Mouse (Mus musculus) hindbrain, embryonic 16.5 days (tissue): ENCODE data around the gene Lin54. TPM values are rescaled to one million over a fixed set of nuclear protein-coding genes. Genes with fewer than 3 reads are reported as not detected.

Experiments
- ATAC-seq: fragments of 200-750 bp; cut with Nextera tagmentation; 2 replicates; pipeline ENCODE4 v1.8.0; 2017; ENCODE audit warnings: moderate TSS enrichment, moderate library complexity
- H3K27ac ChIP-seq: fragments of 300-500 bp; sonication (generic); 2 replicates; pipeline ENCODE4 v1.5.1; 2014; ENCODE audit warnings: low read depth, mild to moderate bottlenecking, control low read depth, low read length, moderate library complexity
- H3K27me3 ChIP-seq: fragments of 300-500 bp; sonication (generic); replicated peaks from 2 replicates; pipeline ENCODE4 v1.6.1; 2014; ENCODE audit warnings: low read length; ENCODE audit not compliant: control insufficient read depth, insufficient read depth
- H3K36me3 ChIP-seq: fragments of 300-500 bp; sonication (generic); 2 replicates; pipeline ENCODE4 v1.6.1; 2014; ENCODE audit warnings: mild to moderate bottlenecking, low read length, moderate library complexity, mixed read lengths; ENCODE audit not compliant: control insufficient read depth, insufficient read depth
- H3K4me1 ChIP-seq: fragments of 300-500 bp; sonication (generic); 2 replicates; pipeline ENCODE4 v1.6.1; 2014; ENCODE audit warnings: low read depth, low read length; ENCODE audit not compliant: control insufficient read depth, insufficient read depth
- H3K4me2 ChIP-seq: fragments of 300-500 bp; sonication (generic); 2 replicates; pipeline ENCODE4 v1.6.1; 2014; ENCODE audit warnings: mild to moderate bottlenecking, low read length, control low read depth, moderate library complexity
- H3K4me3 ChIP-seq: fragments of 300-500 bp; sonication (generic); 2 replicates; pipeline ENCODE4 v1.5.1; 2014; ENCODE audit warnings: mild to moderate bottlenecking, low read length, control low read depth, moderate library complexity
- H3K9ac ChIP-seq: fragments of 300-500 bp; sonication (generic); 2 replicates; pipeline ENCODE4 v1.6.1; 2014; ENCODE audit warnings: low read depth, mild to moderate bottlenecking, control low read depth, low read length, moderate library complexity
- H3K9me3 ChIP-seq: fragments of 300-500 bp; sonication (generic); 2 replicates; pipeline ENCODE4 v1.6.1; 2014; ENCODE audit warnings: mild to moderate bottlenecking, low read length, moderate library complexity; ENCODE audit not compliant: control insufficient read depth
- WGBS: fragments of 180-500 bp; shearing (Covaris S2); extraction: QIAGEN DNeasy Blood & Tissue Kit; methylation state at CpG from one replicate; pipeline ENCODE4 v1.1.7; 2014; 5-methylcytosine and 5-hydroxymethylcytosine counted together
- polyA plus RNA-seq: library from polyadenylated mRNA; unstranded; fragments of >200 nt; fragmentation: Nextera tagmentation; extraction: Ambion mirVana; gene quantifications from 2 replicates; pipeline ENCODE4 v1.2.1, GENCODE M21; 2015

Lin54 gene
- polyA plus RNA-seq, 1 experiment from 2014 or later: 7.7 TPM

- Histone ChIP-seq H3K4me1 (peaks cover 16% of the 10 kb centered on the region), H3K4me3 (peak overlapping the region; percentile 63), H3K36me3 (no peaks in the 10 kb centered on the region), H3K27me3 (no peaks in the 10 kb centered on the region), H3K9ac (peak overlapping the region; percentile 57), H3K4me2 (peak overlapping the region; percentile 79), H3K9me3 (no peaks in the 10 kb centered on the region), H3K27ac (no peak overlapping the region)
- no peak for ATAC-seq
- WGBS: 24% methylated on average over 2 of the region's 2 CpGs
Observed at GRCm38 (mm10) chr5:100499243-100499642, 1.2 kb downstream of the Lin54 start.

GRCm38 (mm10) chr5:100498436-100499180 is 1.8 kb downstream of the Lin54 start:
- H3K9ac ChIP-seq: peak overlapping the region; percentile 80
- H3K4me1 ChIP-seq: peaks cover 16% of the 10 kb centered on the region
- no peaks in the 10 kb centered on the region for H3K36me3 ChIP-seq
- H3K9me3 ChIP-seq: no peaks in the 10 kb centered on the region
- ATAC-seq: peak; percentile 70
- H3K27ac ChIP-seq: peak overlapping the region; percentile 70
- WGBS: under 1% methylated on average over 45 of the region's 46 CpGs
- peak overlapping the region; percentile 94 for H3K4me3 ChIP-seq
- no peaks in the 10 kb centered on the region for H3K27me3 ChIP-seq
- peak overlapping the region; percentile 79 for H3K4me2 ChIP-seq

GRCm38 (mm10) chr5:100491704-100492103 is 8.7 kb downstream of the Lin54 start:
- Histone ChIP-seq H3K4me2 (no peak overlapping the region), H3K27ac (no peak overlapping the region), H3K9ac (no peak overlapping the region), H3K36me3 (no peaks in the 10 kb centered on the region), H3K27me3 (no peaks in the 10 kb centered on the region), H3K9me3 (no peaks in the 10 kb centered on the region), H3K4me3 (no peak overlapping the region), H3K4me1 (no peaks in the 10 kb centered on the region)
- 56% methylated on average over 4 of the region's 4 CpGs for WGBS
- ATAC-seq: no peak

GRCm38 (mm10) chr5:100489340-100489739 is 11.1 kb downstream of the Lin54 start:
- Histone ChIP-seq H3K27me3 (no peaks in the 10 kb centered on the region), H3K36me3 (0 out of 2 replicates have a peak, but pooled peaks cover 3% of the 10 kb centered on the region), H3K9ac (no peak overlapping the region), H3K9me3 (no peaks in the 10 kb centered on the region), H3K4me3 (no peak overlapping the region), H3K4me1 (no peaks in the 10 kb centered on the region), H3K27ac (no peak overlapping the region), H3K4me2 (no peak overlapping the region)
- WGBS: 87% methylated on average over 2 of the region's 2 CpGs
- no peak for ATAC-seq

- Histone ChIP-seq H3K4me1 (no peaks in the 10 kb centered on the region), H3K4me3 (no peak overlapping the region), H3K9me3 (no peaks in the 10 kb centered on the region), H3K9ac (no peak overlapping the region), H3K4me2 (no peak overlapping the region), H3K27me3 (no peaks in the 10 kb centered on the region), H3K27ac (no peak overlapping the region), H3K36me3 (0 out of 2 replicates have a peak, but pooled peaks cover 3% of the 10 kb centered on the region)
- ATAC-seq: no peak
- 92% methylated on average over 3 of the region's 3 CpGs for WGBS
Observed at GRCm38 (mm10) chr5:100488231-100488630, 12.2 kb downstream of the Lin54 start.

- WGBS: 89% methylated on average over 2 of the region's 2 CpGs
- Histone ChIP-seq H3K4me3 (no peak overlapping the region), H3K36me3 (0 out of 2 replicates have a peak, but pooled peaks cover 3% of the 10 kb centered on the region), H3K4me1 (no peaks in the 10 kb centered on the region), H3K9ac (no peak overlapping the region), H3K4me2 (no peak overlapping the region), H3K27ac (no peak overlapping the region), H3K27me3 (no peaks in the 10 kb centered on the region), H3K9me3 (no peaks in the 10 kb centered on the region)
- no peak for ATAC-seq
Observed at GRCm38 (mm10) chr5:100487120-100487519, 13.3 kb downstream of the Lin54 start.

GRCm38 (mm10) chr5:100483569-100483968 is 16.9 kb downstream of the Lin54 start:
- no peak overlapping the region for H3K4me3 ChIP-seq
- H3K9me3 ChIP-seq: no peaks in the 10 kb centered on the region
- no peaks in the 10 kb centered on the region for H3K4me1 ChIP-seq
- no peak for ATAC-seq
- H3K36me3 ChIP-seq: 0 out of 2 replicates have a peak, but pooled peaks cover 3% of the 10 kb centered on the region
- H3K27ac ChIP-seq: no peak overlapping the region
- no peak overlapping the region for H3K4me2 ChIP-seq
- no peak overlapping the region for H3K9ac ChIP-seq
- H3K27me3 ChIP-seq: no peaks in the 10 kb centered on the region

GRCm38 (mm10) chr5:100477604-100478003 is 22.8 kb downstream of the Lin54 start:
- no peak for ATAC-seq
- Histone ChIP-seq H3K4me2 (no peak overlapping the region), H3K36me3 (no peaks in the 10 kb centered on the region), H3K9me3 (no peaks in the 10 kb centered on the region), H3K4me1 (no peaks in the 10 kb centered on the region), H3K4me3 (no peak overlapping the region), H3K27me3 (no peaks in the 10 kb centered on the region), H3K27ac (no peak overlapping the region), H3K9ac (no peak overlapping the region)
- WGBS: 89% methylated on average over 9 of the region's 9 CpGs

- Histone ChIP-seq H3K4me1 (no peaks in the 10 kb centered on the region), H3K4me3 (no peak overlapping the region), H3K9ac (no peak overlapping the region), H3K36me3 (no peaks in the 10 kb centered on the region), H3K4me2 (no peak overlapping the region), H3K27ac (no peak overlapping the region), H3K27me3 (no peaks in the 10 kb centered on the region), H3K9me3 (no peaks in the 10 kb centered on the region)
- 91% methylated on average over 3 of the region's 3 CpGs for whole genome bisulfite sequencing
- ATAC-seq: no peak
Observed at GRCm38 (mm10) chr5:100476328-100476727, 24.1 kb downstream of the Lin54 start.
